Mouse (Mus musculus): Measurements from ENCODE around the gene Tmc4.

DNA sequence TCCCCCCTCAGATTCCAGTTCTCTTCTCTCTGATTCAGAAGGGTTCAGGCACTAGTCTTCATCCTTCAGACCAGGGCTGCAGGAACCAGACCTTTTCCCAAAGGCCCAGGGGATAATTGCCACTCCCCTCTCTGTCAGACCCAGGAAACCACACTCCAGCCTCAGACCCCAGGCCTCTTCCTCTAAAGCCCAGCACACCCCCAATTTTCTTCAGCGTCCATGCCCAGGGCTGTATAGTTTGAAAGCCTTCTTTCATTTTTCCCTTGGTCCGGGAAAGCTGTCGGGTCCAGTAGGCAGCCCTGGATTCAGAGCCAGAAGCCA lies 2.2 kb downstream of the Tmc4 start:
- no peak for TF ChIP-seq CTCF (IDR thresholded peaks at IDR 0.05; ENCODE audit: extremely low read depth, insufficient read depth, low read length)
- TF ChIP-seq POLR2A (IDR thresholded peaks at IDR 0.05; ENCODE audit: extremely low read depth, insufficient read depth, low read length): no peak

Data from cortical plate, adult 2 months (tissue).